Mouse (Mus musculus) macrophage (primary cell): ENCODE results near the gene Chd9. TPM values are rescaled to one million over a fixed set of nuclear protein-coding genes. Genes with fewer than 3 reads are reported as not detected.
A peak's percentile ranks its signal among the peaks of the same experiment; 100 is the strongest.

Source experiments
- H3K27ac ChIP-seq: fragments of 350-480 bp; formaldehyde crosslinking; 2 replicates; pipeline ENCODE4 v1.9.0; 2021
- H3K36me3 ChIP-seq: fragments of 350-480 bp; formaldehyde crosslinking; 2 replicates; pipeline ENCODE4 v1.9.0; 2021; ENCODE audit errors: inconsistent target
- H3K4me3 ChIP-seq: fragments of 350-480 bp; formaldehyde crosslinking; 2 replicates; pipeline ENCODE4 v1.9.0; 2021; ENCODE audit errors: inconsistent target
- H3K79me2 ChIP-seq: fragments of 350-480 bp; formaldehyde crosslinking; 2 replicates; pipeline ENCODE4 v1.9.0; 2021; ENCODE audit errors: inconsistent target
- WGBS: methylation state at CpG from one replicate; pipeline ENCODE4 v1.1.7; 2026; ENCODE audit warnings: inconsistent platforms; ENCODE audit not compliant: missing documents; 5-methylcytosine and 5-hydroxymethylcytosine counted together
- polyA plus RNA-seq: library from polyadenylated mRNA; stranded (reverse); fragments of 250-400 nt; gene quantifications from 3 replicates; pipeline ENCODE4 v1.2.4, GENCODE M21; 2018; ENCODE audit warnings: inconsistent platforms
- total RNA-seq, 78 experiments: library from RNA; depleted of rRNA; stranded (reverse); fragments of 250-400 nt; gene quantifications; 1 replicate in 9 of 78; 2 replicates in 24 of 78; 3 replicates in 43 of 78; 4 replicates in 2 of 78; pipeline ENCODE4 v1.2.4; 2018; ENCODE audit warnings: inconsistent platforms in 56 of 78

Chd9 gene
- 100 to 1,000 TPM; 166 to 430 (median 279) TPM for total RNA-seq (2018; cell fraction: chromatin; rRNA removed)
- 100 to 1,000 TPM in 13 of 26 experiments, 10 to 100 TPM in 13; 78.0 to 147 (median 104) TPM for total RNA-seq (2018; cell fraction: cytosol; rRNA removed)
- 100 to 1,000 TPM; 112 to 337 (median 214) TPM for total RNA-seq (2018; cell fraction: nucleus; rRNA removed)
- polyA plus RNA-seq = 91.6 to 141 TPM (median 130 TPM) in 3 replicates

GRCm38 (mm10) chr8:90828181-90828986 is at the start of gene Chd9:
Gene Chd9 (plus strand): TSS chr8:90828352.
- Histone ChIP-seq H3K4me3 (peak within 1 kb of the TSS; percentile 53), H3K36me3 (no peaks in the 10 kb centered on the region), H3K79me2 (peaks cover 19% of the 10 kb centered on the region; the same call in 1 of the 2 replicates), H3K27ac (peak within 1 kb of the TSS; percentile 48)
- WGBS = 13% methylated on average over 38 of the region's 39 CpGs

GRCm38 (mm10) chr8:90791616-90792015 is 36.5 kb upstream of the Chd9 start:
- H3K79me2 ChIP-seq = no peaks in the 10 kb centered on the region
- H3K27ac ChIP-seq = no peak overlapping the region
- H3K36me3 ChIP-seq = no peaks in the 10 kb centered on the region
- WGBS = 100% methylated on average over 1 of the region's 1 CpGs
- no peak overlapping the region for H3K4me3 ChIP-seq

- Histone ChIP-seq H3K79me2 (no peaks in the 10 kb centered on the region), H3K27ac (no peak overlapping the region), H3K4me3 (no peak overlapping the region), H3K36me3 (no peaks in the 10 kb centered on the region)
- WGBS = 6% methylated on average over 3 of the region's 3 CpGs
Measured at GRCm38 (mm10) chr8:90793710-90794109, 34.4 kb upstream of the Chd9 start.

GRCm38 (mm10) chr8:90794990-90795861 is 32.9 kb upstream of the Chd9 start:
- Histone ChIP-seq H3K36me3 (no peaks in the 10 kb centered on the region), H3K79me2 (no peaks in the 10 kb centered on the region), H3K4me3 (peak overlapping the region; percentile 20; the same call in 1 of the 2 replicates), H3K27ac (peak overlapping the region; percentile 37; the same call in 1 of the 2 replicates)
- WGBS = 5% methylated on average over 11 of the region's 12 CpGs

- no peaks in the 10 kb centered on the region for H3K79me2 ChIP-seq
- H3K36me3 ChIP-seq = no peaks in the 10 kb centered on the region
- WGBS = 94% methylated on average over 5 of the region's 5 CpGs
- H3K4me3 ChIP-seq = no peak overlapping the region
- H3K27ac ChIP-seq = no peak overlapping the region
Measured at GRCm38 (mm10) chr8:90799473-90799872, 28.7 kb upstream of the Chd9 start.

GRCm38 (mm10) chr8:90813602-90814320 is 14.4 kb upstream of the Chd9 start:
- no peak overlapping the region for H3K4me3 ChIP-seq
- H3K36me3 ChIP-seq = no peaks in the 10 kb centered on the region
- no peak overlapping the region for H3K27ac ChIP-seq
- no peaks in the 10 kb centered on the region for H3K79me2 ChIP-seq
- 98% methylated on average over 10 of the region's 10 CpGs for WGBS

- no peaks in the 10 kb centered on the region for H3K36me3 ChIP-seq
- H3K4me3 ChIP-seq = no peak overlapping the region
- 92% methylated on average over 23 of the region's 23 CpGs for WGBS
- no peak overlapping the region for H3K27ac ChIP-seq
- H3K79me2 ChIP-seq = no peaks in the 10 kb centered on the region
Measured at GRCm38 (mm10) chr8:90816061-90816882, 11.9 kb upstream of the Chd9 start.

GRCm38 (mm10) chr8:90817293-90817692 is 10.9 kb upstream of the Chd9 start, which contains the start of gene Gm19935:
Gene Gm19935 (minus strand): TSS chr8:90817393.
- H3K79me2 ChIP-seq = no peaks in the 10 kb centered on the region
- no peaks in the 10 kb centered on the region for H3K36me3 ChIP-seq
- H3K4me3 ChIP-seq = no peak within 1 kb of the TSS
- WGBS = 89% methylated on average over 2 of the region's 2 CpGs
- no peak within 1 kb of the TSS for H3K27ac ChIP-seq

GRCm38 (mm10) chr8:90819561-90820320 is 8.4 kb upstream of the Chd9 start:
- no peaks in the 10 kb centered on the region for H3K36me3 ChIP-seq
- no peak overlapping the region for H3K27ac ChIP-seq
- H3K79me2 ChIP-seq = no peaks in the 10 kb centered on the region
- 68% methylated on average over 9 of the region's 9 CpGs for WGBS
- H3K4me3 ChIP-seq = no peak overlapping the region

GRCm38 (mm10) chr8:90820321-90820696 is 7.8 kb upstream of the Chd9 start:
- Histone ChIP-seq H3K4me3 (no peak overlapping the region), H3K79me2 (no peaks in the 10 kb centered on the region), H3K27ac (no peak overlapping the region), H3K36me3 (no peaks in the 10 kb centered on the region)
- WGBS = 30% methylated on average over 4 of the region's 4 CpGs

- Histone ChIP-seq H3K36me3 (no peaks in the 10 kb centered on the region), H3K27ac (no peak overlapping the region), H3K79me2 (no peaks in the 10 kb centered on the region), H3K4me3 (no peak overlapping the region)
- 22% methylated on average over 11 of the region's 11 CpGs for WGBS
Measured at GRCm38 (mm10) chr8:90822443-90822842, 5.7 kb upstream of the Chd9 start.

- H3K4me3 ChIP-seq = no peak overlapping the region
- WGBS = 71% methylated on average over 9 of the region's 9 CpGs
- no peak overlapping the region for H3K27ac ChIP-seq
Measured at GRCm38 (mm10) chr8:90825459-90825871, 2.7 kb upstream of the Chd9 start.

More at GRCm38 (mm10) chr8:90825459-90825871, 2.7 kb upstream of the Chd9 start:
- Histone ChIP-seq H3K79me2 (peaks cover 3% of the 10 kb centered on the region; the same call in 1 of the 2 replicates), H3K36me3 (no peaks in the 10 kb centered on the region)
